Mouse (Mus musculus) midbrain, embryonic 12.5 days (tissue): ENCODE measurements around the gene Ndufc2. TPM values are rescaled to one million over a fixed set of nuclear protein-coding genes. Genes with fewer than 3 reads are reported as not detected.

Source experiments
- ATAC-seq: fragments of 200-750 bp; cut with Nextera tagmentation; 2 replicates; pipeline ENCODE4 v1.8.0; 2017; ENCODE audit warnings: low read depth, moderate TSS enrichment, moderate library complexity; ENCODE audit not compliant: low FRiP score
- H3K27ac ChIP-seq: fragments of 300-500 bp; sonication (generic); replicated peaks from 2 replicates; pipeline ENCODE4 v1.5.1; 2016; ENCODE audit warnings: mild to moderate bottlenecking
- H3K27me3 ChIP-seq: fragments of 300-500 bp; sonication (generic); 2 replicates; pipeline ENCODE4 v1.6.1; 2016; ENCODE audit warnings: mild to moderate bottlenecking
- H3K36me3 ChIP-seq: fragments of 300-500 bp; sonication (generic); 2 replicates; pipeline ENCODE4 v1.6.1; 2016
- H3K4me1 ChIP-seq: fragments of 300-500 bp; sonication (generic); 2 replicates; pipeline ENCODE4 v1.6.1; 2016
- H3K4me2 ChIP-seq: fragments of 300-500 bp; sonication (generic); replicated peaks from 2 replicates; pipeline ENCODE4 v1.6.1; 2016; ENCODE audit warnings: mild to moderate bottlenecking, moderate library complexity
- H3K4me3 ChIP-seq: fragments of 300-500 bp; sonication (generic); 2 replicates; pipeline ENCODE4 v1.5.1; 2016; ENCODE audit warnings: mild to moderate bottlenecking
- H3K9ac ChIP-seq: fragments of 300-500 bp; sonication (generic); replicated peaks from 2 replicates; pipeline ENCODE4 v1.6.1; 2016; ENCODE audit warnings: mild to moderate bottlenecking, moderate library complexity
- H3K9me3 ChIP-seq: fragments of 300-500 bp; sonication (generic); 2 replicates; pipeline ENCODE4 v1.6.1; 2016; ENCODE audit warnings: mild to moderate bottlenecking
- WGBS: fragments of 180-500 bp; shearing (Covaris S2); methylation state at CpG from one replicate; pipeline ENCODE4 v1.1.7; 2016; 5-methylcytosine and 5-hydroxymethylcytosine counted together
- polyA plus RNA-seq: library from polyadenylated mRNA; unstranded; fragments of >200 nt; fragmentation: Nextera tagmentation; extraction: Ambion mirVana; gene quantifications from 2 replicates; pipeline ENCODE4 v1.2.1, GENCODE M21; 2016

The Ndufc2 gene
- polyA plus RNA-seq, 1 experiment from 2014 or later = 344 TPM

DNA sequence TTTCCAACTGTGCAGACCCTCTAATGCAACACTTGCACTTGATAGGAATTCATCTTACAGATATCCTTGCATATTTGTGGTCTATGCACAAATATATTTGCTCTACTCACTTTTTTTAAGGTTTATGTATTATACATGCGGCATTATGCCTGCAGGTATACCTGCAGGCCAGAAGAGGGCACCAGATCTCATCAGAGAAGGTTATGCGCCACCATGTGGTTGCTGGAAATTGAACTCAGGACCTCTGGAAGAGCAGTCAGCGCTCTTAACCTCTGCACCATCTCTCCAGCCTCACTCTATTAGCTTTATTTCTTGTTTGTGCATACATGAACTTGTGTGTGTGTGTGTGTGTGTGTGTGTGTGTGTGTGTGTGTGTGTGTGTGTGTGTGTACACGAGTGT, 38.3 kb upstream of the Ndufc2 start:
- H3K9ac ChIP-seq = no peak overlapping the region
- no peak for ATAC-seq
- 35% methylated on average over 4 of the region's 4 CpGs for WGBS
- no peak overlapping the region for H3K27ac ChIP-seq
- H3K4me1 ChIP-seq = peaks cover 3% of the 10 kb centered on the region; the same call in 1 of the 2 replicates
- no peaks in the 10 kb centered on the region for H3K36me3 ChIP-seq
- H3K27me3 ChIP-seq = no peaks in the 10 kb centered on the region
- H3K9me3 ChIP-seq = no peaks in the 10 kb centered on the region
- H3K4me3 ChIP-seq = no peak overlapping the region
- no peak overlapping the region for H3K4me2 ChIP-seq

DNA sequence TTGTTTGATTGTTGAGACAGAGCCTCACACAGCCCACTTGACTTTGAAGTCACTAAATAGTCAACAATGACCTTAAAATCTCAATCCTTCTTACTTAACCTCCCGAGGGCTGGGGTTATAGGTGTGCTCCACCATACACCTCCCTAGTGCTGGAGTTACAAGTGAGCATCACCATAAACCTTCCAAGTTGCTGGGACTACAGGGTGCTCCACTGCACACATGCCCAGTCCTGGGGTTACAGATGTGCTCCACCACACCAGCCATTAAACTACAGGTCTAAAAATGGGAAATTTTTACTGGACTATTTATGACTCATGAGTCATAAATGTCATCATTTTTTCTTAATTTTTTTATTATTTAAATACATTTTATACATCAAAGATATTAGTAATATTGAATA, 33.9 kb upstream of the Ndufc2 start:
- Histone ChIP-seq H3K4me1 (peaks cover 6% of the 10 kb centered on the region), H3K36me3 (no peaks in the 10 kb centered on the region), H3K4me3 (no peak overlapping the region), H3K4me2 (no peak overlapping the region), H3K9ac (no peak overlapping the region), H3K27me3 (no peaks in the 10 kb centered on the region), H3K9me3 (no peaks in the 10 kb centered on the region), H3K27ac (no peak overlapping the region)
- no peak for ATAC-seq
- WGBS = 72% methylated on average over 1 of the region's 1 CpGs

DNA sequence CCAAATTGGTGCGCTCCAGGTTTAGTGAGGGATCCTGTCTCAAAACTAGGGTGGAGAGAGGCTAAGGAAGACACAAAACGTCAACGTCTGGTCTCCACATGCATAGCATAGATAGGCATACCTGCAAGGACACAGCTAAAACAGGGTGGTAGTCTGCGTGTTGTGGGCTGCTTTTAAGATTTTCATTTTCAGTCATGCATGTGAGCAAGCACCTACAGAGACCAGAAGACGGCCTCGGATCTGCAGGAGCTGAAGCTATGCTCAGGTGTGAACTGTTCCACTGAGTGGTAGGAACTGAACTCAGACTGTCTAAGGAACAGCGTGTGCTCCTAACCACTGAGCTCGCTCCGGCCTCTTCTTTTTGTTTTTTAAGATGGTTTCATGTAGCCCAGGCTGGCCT, 24.7 kb upstream of the Ndufc2 start:
- Histone ChIP-seq H3K9me3 (no peaks in the 10 kb centered on the region), H3K9ac (no peak overlapping the region), H3K27ac (no peak overlapping the region), H3K4me2 (no peak overlapping the region), H3K4me1 (peaks cover 19% of the 10 kb centered on the region), H3K27me3 (no peaks in the 10 kb centered on the region), H3K4me3 (no peak overlapping the region), H3K36me3 (peaks cover 54% of the 10 kb centered on the region)
- ATAC-seq = no peak
- WGBS = 95% methylated on average over 9 of the region's 9 CpGs

DNA sequence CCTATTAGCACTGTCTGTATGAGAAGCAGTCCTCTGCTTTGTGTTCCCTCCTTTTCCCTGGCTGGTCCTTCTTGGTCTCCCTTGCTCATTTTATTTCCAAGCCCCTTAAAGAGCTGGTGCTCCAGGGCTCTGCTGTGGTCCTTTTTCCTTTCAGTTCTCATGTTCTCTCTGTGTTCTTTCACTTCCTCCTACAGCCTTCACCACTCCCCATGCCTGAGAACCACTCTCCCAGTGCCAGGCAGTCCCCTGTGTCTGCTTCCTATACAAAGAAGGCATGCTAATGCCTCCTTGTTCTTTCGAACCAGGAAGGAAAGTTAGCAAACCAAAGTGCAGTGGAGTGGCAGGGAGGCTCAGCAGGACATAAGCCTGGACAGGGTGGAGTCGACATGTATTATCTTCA, 23.9 kb upstream of the Ndufc2 start:
- no peaks in the 10 kb centered on the region for H3K9me3 ChIP-seq
- peaks cover 62% of the 10 kb centered on the region for H3K36me3 ChIP-seq
- no peaks in the 10 kb centered on the region for H3K27me3 ChIP-seq
- whole genome bisulfite sequencing = 72% methylated on average over 2 of the region's 2 CpGs
- H3K27ac ChIP-seq = no peak overlapping the region
- H3K4me3 ChIP-seq = no peak overlapping the region
- peaks cover 13% of the 10 kb centered on the region for H3K4me1 ChIP-seq
- H3K9ac ChIP-seq = no peak overlapping the region
- ATAC-seq = no peak
- H3K4me2 ChIP-seq = no peak overlapping the region

DNA sequence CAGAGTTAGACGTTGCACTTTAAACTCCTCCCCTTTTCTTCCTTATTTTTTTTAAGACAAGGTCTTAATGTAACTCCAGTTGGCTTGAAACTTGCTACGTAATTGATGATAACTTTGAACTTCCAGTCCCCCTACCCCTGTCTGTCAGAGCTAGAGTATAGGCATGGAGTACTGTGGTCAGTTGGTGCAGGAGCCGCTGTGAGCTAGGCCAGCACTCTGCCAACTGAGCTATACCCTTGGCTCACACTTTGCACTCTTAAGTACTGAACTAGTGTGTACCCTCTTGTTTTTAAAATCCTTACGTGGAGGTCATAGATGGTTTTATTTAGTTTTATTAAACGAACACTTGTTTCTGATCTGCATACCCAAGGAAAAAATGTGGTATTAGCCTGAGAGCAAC, 20.5 kb upstream of the Ndufc2 start:
- Histone ChIP-seq H3K9me3 (no peaks in the 10 kb centered on the region), H3K9ac (no peak overlapping the region), H3K4me1 (no peaks in the 10 kb centered on the region), H3K4me3 (no peak overlapping the region), H3K4me2 (no peak overlapping the region), H3K36me3 (peaks cover 88% of the 10 kb centered on the region), H3K27me3 (no peaks in the 10 kb centered on the region), H3K27ac (no peak overlapping the region)
- WGBS = 93% methylated on average over 5 of the region's 5 CpGs
- ATAC-seq = no peak

DNA sequence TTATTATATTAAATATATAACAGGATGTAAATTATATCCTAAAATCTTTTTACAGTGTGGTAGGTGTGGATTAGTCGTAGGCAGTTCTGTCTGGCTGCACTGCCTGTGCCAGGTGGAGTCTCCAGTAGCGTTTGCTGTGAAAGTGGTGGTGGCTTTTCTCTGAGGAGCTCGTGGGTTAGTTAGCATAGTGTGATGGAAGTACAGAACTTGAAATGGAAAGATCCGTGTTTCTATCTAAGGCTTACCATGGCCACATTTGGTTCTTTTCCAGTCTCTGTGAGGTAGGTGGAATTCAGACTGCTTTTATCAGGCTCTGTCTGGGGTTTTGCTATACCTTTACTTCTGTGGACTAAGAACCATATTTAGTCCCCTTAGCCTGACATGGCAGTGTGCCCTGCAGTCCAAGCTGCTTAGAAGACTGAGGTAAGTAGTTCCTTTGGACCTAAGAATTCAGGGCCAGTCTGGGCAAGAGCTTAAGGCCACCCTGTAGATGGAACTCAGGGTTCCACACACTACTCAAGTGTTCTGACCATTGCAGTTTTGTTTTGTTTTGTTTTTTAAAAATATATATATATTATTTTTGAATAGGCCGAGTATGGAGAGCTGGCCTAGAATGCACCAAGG, 19.2 kb upstream of the Ndufc2 start:
- Histone ChIP-seq H3K4me2 (no peak overlapping the region), H3K4me1 (no peaks in the 10 kb centered on the region), H3K9ac (no peak overlapping the region), H3K9me3 (no peaks in the 10 kb centered on the region), H3K36me3 (peaks cover 88% of the 10 kb centered on the region), H3K27me3 (no peaks in the 10 kb centered on the region), H3K4me3 (no peak overlapping the region), H3K27ac (no peak overlapping the region)
- WGBS = 93% methylated on average over 5 of the region's 5 CpGs
- ATAC-seq = no peak

DNA sequence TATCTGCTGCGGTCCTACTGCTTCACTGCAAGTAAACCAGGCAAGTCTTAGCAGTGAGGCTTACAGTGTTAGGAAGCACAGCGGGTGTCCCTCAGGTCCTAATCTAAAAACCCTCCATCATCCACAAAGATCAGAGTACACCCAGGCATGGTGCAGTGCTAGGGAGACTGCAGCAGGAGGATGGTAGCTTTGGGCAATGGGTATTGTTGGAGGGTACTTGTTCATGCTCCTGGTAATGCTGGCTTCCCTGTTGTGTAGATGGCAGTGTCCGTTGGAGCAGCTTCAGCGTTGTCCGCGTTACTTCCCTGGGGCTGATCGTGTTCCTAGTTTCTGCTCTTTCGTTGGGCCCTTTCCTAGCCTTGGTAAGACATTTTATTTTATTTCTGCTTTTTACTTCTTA, 17.1 kb upstream of the Ndufc2 start:
- no peak overlapping the region for H3K27ac ChIP-seq
- H3K4me2 ChIP-seq = no peak overlapping the region
- H3K9me3 ChIP-seq = no peaks in the 10 kb centered on the region
- no peaks in the 10 kb centered on the region for H3K27me3 ChIP-seq
- no peaks in the 10 kb centered on the region for H3K4me1 ChIP-seq
- ATAC-seq = no peak
- peaks cover 89% of the 10 kb centered on the region for H3K36me3 ChIP-seq
- 98% methylated on average over 8 of the region's 8 CpGs for WGBS
- H3K4me3 ChIP-seq = no peak overlapping the region
- no peak overlapping the region for H3K9ac ChIP-seq

DNA sequence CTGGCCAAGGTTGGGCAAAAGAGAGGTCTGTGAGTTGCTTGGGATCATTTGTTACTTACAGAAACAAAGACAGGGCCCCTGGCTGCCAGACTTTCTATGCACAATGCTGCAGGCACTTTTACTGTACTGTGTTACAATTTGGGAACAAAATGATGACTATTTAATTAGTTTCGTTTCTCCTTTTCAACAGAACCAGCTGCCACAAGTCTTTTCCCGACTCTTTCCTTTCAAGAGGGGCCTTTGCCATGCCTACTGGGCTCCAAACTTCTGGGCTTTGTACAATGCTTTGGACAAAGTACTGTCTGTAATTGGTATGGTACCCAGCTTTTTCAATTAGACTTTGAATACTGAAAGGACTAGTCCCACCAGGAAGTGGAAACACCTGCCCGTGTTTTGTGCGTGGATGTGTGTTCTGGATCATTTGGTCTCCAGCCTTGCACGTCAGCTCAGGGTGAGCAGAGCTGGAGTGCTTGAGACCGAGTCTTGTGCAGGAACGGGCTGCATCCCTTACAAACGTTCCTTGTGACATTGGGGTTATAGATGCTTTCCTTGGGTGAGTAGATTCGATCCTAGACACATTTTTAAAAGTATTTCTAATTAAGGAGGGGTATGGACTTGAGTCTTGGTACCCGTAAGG, 16.2 kb upstream of the Ndufc2 start:
- Histone ChIP-seq H3K27ac (no peak overlapping the region), H3K9me3 (no peaks in the 10 kb centered on the region), H3K27me3 (no peaks in the 10 kb centered on the region), H3K4me1 (no peaks in the 10 kb centered on the region), H3K4me2 (no peak overlapping the region), H3K4me3 (no peak overlapping the region), H3K9ac (no peak overlapping the region), H3K36me3 (peaks cover 90% of the 10 kb centered on the region)
- WGBS = 92% methylated on average over 10 of the region's 10 CpGs
- no peak for ATAC-seq

DNA sequence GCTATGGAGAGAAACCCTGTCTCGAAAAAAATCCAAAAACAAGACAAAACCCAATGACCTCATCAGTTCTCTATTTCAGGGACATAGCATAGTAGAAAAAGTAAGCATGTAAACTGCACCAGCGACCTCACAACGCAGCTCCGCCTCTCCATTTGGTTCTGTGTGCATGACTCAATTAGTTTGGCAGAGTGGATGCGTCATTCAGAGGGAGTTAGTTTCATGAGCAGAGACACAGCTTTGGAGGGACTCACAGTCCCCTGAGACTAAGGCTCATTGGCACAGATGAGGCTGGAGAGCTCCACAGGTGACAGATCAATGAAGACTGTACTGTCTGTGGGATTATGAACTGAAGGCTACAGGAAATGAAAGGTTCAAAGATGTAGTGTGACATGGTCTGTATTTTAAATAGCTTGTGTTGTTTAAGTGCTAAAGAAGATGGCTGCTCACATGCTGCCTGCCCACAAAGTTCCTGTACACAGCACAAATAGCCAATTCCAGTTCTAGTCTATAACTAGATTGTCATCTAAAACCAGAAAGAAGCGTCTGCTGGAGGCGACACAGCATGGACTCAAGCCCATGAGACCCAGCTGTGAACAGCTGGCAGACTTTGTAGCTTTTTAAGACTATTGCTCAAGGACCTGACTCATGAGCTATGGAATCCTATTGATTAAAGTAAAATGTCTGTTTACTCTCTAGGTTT, 13.5 kb upstream of the Ndufc2 start:
- H3K27ac ChIP-seq = no peak overlapping the region
- no peaks in the 10 kb centered on the region for H3K27me3 ChIP-seq
- H3K4me2 ChIP-seq = no peak overlapping the region
- no peak overlapping the region for H3K4me3 ChIP-seq
- 94% methylated on average over 7 of the region's 7 CpGs for WGBS
- no peak overlapping the region for H3K9ac ChIP-seq
- peaks cover 2% of the 10 kb centered on the region for H3K4me1 ChIP-seq
- no peaks in the 10 kb centered on the region for H3K9me3 ChIP-seq
- no peak for ATAC-seq
- peaks cover 82% of the 10 kb centered on the region for H3K36me3 ChIP-seq

DNA sequence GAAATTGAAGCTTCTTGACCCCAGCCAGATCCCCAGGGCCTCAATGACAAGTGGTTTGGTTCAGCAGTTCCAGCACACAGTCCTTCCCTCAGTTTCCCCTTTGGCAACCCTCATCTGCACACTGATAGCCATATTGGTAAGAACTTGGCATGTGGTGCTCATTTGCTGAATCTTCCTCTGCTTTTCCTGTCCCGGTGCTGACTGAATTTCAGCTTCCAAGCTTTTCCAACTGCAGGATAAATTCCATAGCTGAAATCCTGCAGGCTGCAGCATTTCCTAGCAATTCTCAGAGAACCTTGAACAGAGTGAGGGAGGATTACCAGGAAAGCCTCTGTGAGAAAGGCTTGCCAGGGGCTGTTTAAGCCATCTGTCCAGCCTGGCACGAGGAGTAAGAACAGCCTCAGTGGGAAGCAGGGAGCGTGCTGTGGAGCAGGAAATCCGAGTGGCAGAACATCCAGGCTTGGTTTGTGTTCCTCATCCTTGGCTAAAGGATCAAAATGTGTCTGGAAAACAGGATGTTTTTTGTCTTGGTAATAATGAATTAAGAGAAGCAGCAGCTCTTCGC, 12.9 kb upstream of the Ndufc2 start:
- peaks cover 4% of the 10 kb centered on the region for H3K4me1 ChIP-seq
- no peak for ATAC-seq
- no peaks in the 10 kb centered on the region for H3K9me3 ChIP-seq
- WGBS = 90% methylated on average over 5 of the region's 5 CpGs
- no peak overlapping the region for H3K4me3 ChIP-seq
- no peaks in the 10 kb centered on the region for H3K27me3 ChIP-seq
- no peak overlapping the region for H3K9ac ChIP-seq
- H3K4me2 ChIP-seq = no peak overlapping the region
- H3K27ac ChIP-seq = no peak overlapping the region
- H3K36me3 ChIP-seq = peaks cover 82% of the 10 kb centered on the region

DNA sequence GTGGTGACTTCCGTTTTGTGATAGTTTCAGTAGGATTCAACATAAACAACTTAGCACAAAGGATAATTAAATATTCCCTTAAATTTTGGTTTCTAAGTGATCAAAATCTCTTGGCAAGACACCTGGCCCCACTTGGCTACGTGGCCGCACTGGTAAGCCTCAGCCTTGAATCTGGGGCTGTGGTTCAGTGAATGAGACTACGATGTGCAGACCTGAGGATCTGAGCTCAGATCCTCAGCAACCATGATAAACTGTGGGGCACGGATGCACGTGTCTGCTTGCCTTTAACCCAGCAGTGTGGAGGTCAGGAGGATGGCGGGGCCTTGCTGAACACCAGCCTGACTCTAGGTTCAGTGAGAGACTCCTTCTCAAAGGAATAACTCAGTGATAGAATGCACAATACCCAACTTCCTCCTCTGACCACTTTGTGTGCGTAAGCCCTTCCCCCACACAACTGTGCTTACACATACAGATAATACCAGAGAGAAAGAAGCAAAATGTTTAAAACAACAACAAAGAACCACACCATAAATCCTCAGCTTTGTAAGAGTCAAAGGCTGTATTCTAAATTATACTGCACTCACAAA, 12.1 kb upstream of the Ndufc2 start:
- Histone ChIP-seq H3K4me3 (no peak overlapping the region), H3K27me3 (no peaks in the 10 kb centered on the region), H3K9ac (no peak overlapping the region), H3K27ac (no peak overlapping the region), H3K9me3 (no peaks in the 10 kb centered on the region), H3K4me2 (no peak overlapping the region), H3K36me3 (peaks cover 83% of the 10 kb centered on the region), H3K4me1 (peaks cover 4% of the 10 kb centered on the region)
- ATAC-seq = no peak
- 91% methylated on average over 8 of the region's 8 CpGs for WGBS

DNA sequence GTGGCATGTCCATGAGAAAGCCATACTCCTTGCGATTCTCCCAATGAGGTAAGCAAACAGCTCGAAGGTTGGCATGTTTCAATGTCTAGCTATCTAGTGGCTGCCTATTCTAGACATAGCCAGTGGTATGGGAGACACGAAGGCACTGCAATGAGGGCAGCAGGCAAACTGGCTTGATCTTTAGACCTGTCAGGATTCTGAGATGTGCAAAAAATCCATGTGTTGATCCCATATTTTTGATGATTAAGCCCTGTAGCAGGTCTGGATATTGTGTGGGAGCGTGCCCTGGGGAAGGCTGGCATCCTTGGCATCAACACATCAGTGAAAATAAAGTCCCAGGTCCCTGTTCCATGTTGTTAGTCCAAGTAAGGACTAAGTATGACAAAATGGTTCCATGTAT, 11.3 kb upstream of the Ndufc2 start:
- Histone ChIP-seq H3K9ac (no peak overlapping the region), H3K27me3 (no peaks in the 10 kb centered on the region), H3K27ac (no peak overlapping the region), H3K4me1 (peaks cover 4% of the 10 kb centered on the region), H3K36me3 (peaks cover 79% of the 10 kb centered on the region), H3K9me3 (no peaks in the 10 kb centered on the region), H3K4me2 (no peak overlapping the region), H3K4me3 (no peak overlapping the region)
- 96% methylated on average over 4 of the region's 4 CpGs for WGBS
- no peak for ATAC-seq
